ENCODE assay signal across 10 mouse cellular contexts in the genomic region with DNA sequence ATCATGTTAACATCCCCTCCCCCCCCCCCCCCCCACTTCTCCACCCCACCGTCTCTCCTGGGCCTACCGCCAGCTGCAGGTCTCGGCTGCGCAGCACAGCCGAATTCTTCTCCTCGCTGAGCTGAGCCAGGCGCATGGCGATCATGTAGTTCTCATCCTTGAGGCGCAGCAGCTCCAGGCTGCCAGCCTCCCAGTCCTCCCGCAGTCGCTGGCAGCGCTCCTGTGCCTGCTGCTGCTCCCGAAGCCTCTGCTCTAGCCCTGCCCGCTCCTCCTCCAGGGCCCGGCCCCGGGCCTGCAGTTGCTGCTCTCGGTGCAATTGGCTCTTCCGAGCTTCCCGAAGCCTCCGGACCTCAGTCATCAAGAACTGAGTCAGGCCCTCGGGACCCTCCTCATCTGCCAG. TPM values are rescaled to one million over a fixed set of nuclear protein-coding genes. Genes with fewer than 3 reads are reported as not detected.
DNase-seq lines count a peak whose midpoint lies in the region; ATAC-seq lines count a peak whose summit lies in the region.
"Had no signal": no experiment of that assay in that cellular context is flagged by ENCODE, and none has a peak within 500 bp of the region (broad histone marks: within the 10 kb centered on the region; RNA-seq: fewer than 3 reads in every experiment).

No protein-coding gene starts in this region.

- no peak for ATAC-seq in limb, embryonic 13.5 days (ENCODE audit: low FRiP score, low read depth)
- ATAC-seq in forebrain, embryonic 14.5 days: no peak
- ATAC-seq in megakaryocyte-erythroid progenitor cell, adult 5-6 weeks (replicated peaks; ENCODE audit: low FRiP score, low TSS enrichment, poor library complexity, severe bottlenecking): no peak
- no peak for ATAC-seq in CD4-positive, CD25-positive, alpha-beta regulatory T cell, adult 4 months
- ATAC-seq: inflammation-experienced regulatory T-cells, adult 6 months had no signal

- H3K9me3 ChIP-seq in limb, embryonic 13.5 days: no peaks in the 10 kb centered on the region
- H3K9me3 ChIP-seq in limb, embryonic 10.5 days (replicated peaks): no peaks in the 10 kb centered on the region
- no peaks in the 10 kb centered on the region for H3K9me3 ChIP-seq in forebrain, embryonic 14.5 days (replicated peaks; ENCODE audit: control insufficient read depth, low read length)

- WGBS in limb, embryonic 13.5 days: 44% methylated on average over 20 of the region's 21 CpGs
- 62% methylated on average over 21 of the region's 21 CpGs for WGBS in limb, embryonic 10.5 days
- WGBS in forebrain, embryonic 14.5 days: 34% methylated on average over 21 of the region's 21 CpGs

- intact Hi-C loops in gastrocnemius, postnatal 14 days (cut with DNase I; ENCODE audit: low total_unique reads): no loop called here
- intact Hi-C loops in gastrocnemius, postnatal 36 days (cut with DNase I): no loop called here

- H3K9ac ChIP-seq in limb, embryonic 13.5 days: no peak overlapping the region
- 0 out of 2 replicates have a peak overlapping the region, but pooled peaks have one; percentile 3 for H3K9ac ChIP-seq in forebrain, embryonic 14.5 days (ENCODE audit: low read length)

- H3K36me3 ChIP-seq in limb, embryonic 13.5 days: no peaks in the 10 kb centered on the region
- H3K36me3 ChIP-seq in limb, embryonic 10.5 days: no peaks in the 10 kb centered on the region
- H3K36me3 ChIP-seq in forebrain, embryonic 14.5 days (ENCODE audit: control insufficient read depth, insufficient read depth, low read length): no peaks in the 10 kb centered on the region

- H3K4me1 ChIP-seq in limb, embryonic 13.5 days: peaks cover 39% of the 10 kb centered on the region
- H3K4me1 ChIP-seq in limb, embryonic 10.5 days: peaks cover 66% of the 10 kb centered on the region
- peaks cover 9% of the 10 kb centered on the region; the same call in 1 of the 2 replicates for H3K4me1 ChIP-seq in forebrain, embryonic 14.5 days (ENCODE audit: control insufficient read depth, insufficient read depth, low read length)

- H3K27me3 ChIP-seq in limb, embryonic 13.5 days: peaks cover 97% of the 10 kb centered on the region
- peaks cover 92% of the 10 kb centered on the region for H3K27me3 ChIP-seq in limb, embryonic 10.5 days (ENCODE audit: low read depth, poor library complexity, severe bottlenecking)
- peaks cover 28% of the 10 kb centered on the region for H3K27me3 ChIP-seq in forebrain, embryonic 14.5 days (replicated peaks; ENCODE audit: control insufficient read depth, insufficient read depth, low read length)

- peak; percentile 65 for DNase-seq in gastrocnemius, postnatal 14 days
- no peak for DNase-seq in gastrocnemius, postnatal 36 days
- DNase-seq in limb, embryonic 10.5 days (ENCODE audit: low spot score): no peak
- DNase-seq in forebrain, embryonic 14.5 days (ENCODE audit: low spot score): peak; percentile 77
- DNase-seq in right cerebral cortex, adult 2 months (ENCODE audit: low spot score in 2 of 2): peak; percentile 19 to 35
- DNase-seq: adrenal gland, adult 2 months had no signal

- peak overlapping the region; percentile 8; the same call in 1 of the 2 replicates for H3K4me3 ChIP-seq in limb, embryonic 13.5 days
- H3K4me3 ChIP-seq in limb, embryonic 10.5 days: no peak overlapping the region
- no peak overlapping the region for H3K4me3 ChIP-seq in forebrain, embryonic 14.5 days (ENCODE audit: low read depth, low read length)

- no peak overlapping the region for H3K27ac ChIP-seq in limb, embryonic 13.5 days
- no peak overlapping the region for H3K27ac ChIP-seq in limb, embryonic 10.5 days
- H3K27ac ChIP-seq in forebrain, embryonic 14.5 days (ENCODE audit: low read depth, low read length): no peak overlapping the region

- H3K4me2 ChIP-seq in limb, embryonic 13.5 days (replicated peaks): 0 out of 2 replicates have a peak overlapping the region, but pooled peaks have one; percentile 14
- no peak overlapping the region for H3K4me2 ChIP-seq in forebrain, embryonic 14.5 days (ENCODE audit: low read length)

RNA-seq across cellular contexts. Expression of a gene that starts 3.8 kb away (rescaled TPM):
- total RNA-seq in gastrocnemius, postnatal 14 days (2021): 1 to 10 TPM; 9.6 to 9.7 TPM
- 1 to 10 TPM; 5.6 to 6.6 TPM for total RNA-seq in gastrocnemius, postnatal 36 days (2021)
- polyA plus RNA-seq in limb, embryonic 13.5 days (2015; fragmentation: Nextera tagmentation; extraction: Ambion mirVana): 3.0 TPM in 2 replicates
- polyA plus RNA-seq in limb, embryonic 10.5 days (2016; fragmentation: Nextera tagmentation; extraction: Ambion mirVana): 4.7 and 5.3 TPM in 2 replicates
- polyA plus RNA-seq in forebrain, embryonic 14.5 days (2014; fragmentation: Nextera tagmentation; extraction: Ambion mirVana): 1.1 and 1.4 TPM in 2 replicates
- total RNA-seq in megakaryocyte-erythroid progenitor cell, adult 5-6 weeks (2014; fragmentation: Nextera tagmentation): 0.42 TPM in 1 of 2 replicates, not detected in the other
- total RNA-seq in megakaryocyte-erythroid progenitor cell, adult 5-6 weeks (2017): not detected in 2 replicates
- not detected for polyA plus RNA-seq in CD4-positive, CD25-positive, alpha-beta regulatory T cell, adult 4 months (2017; shearing (Covaris generic))

RNA-seq across cellular contexts. Expression of a gene that starts 25.8 kb away (rescaled TPM):
- 1 to 10 TPM; 5.6 to 7.1 TPM for total RNA-seq in gastrocnemius, postnatal 14 days (2021)
- total RNA-seq in gastrocnemius, postnatal 36 days (2021): 1 to 10 TPM; 3.3 TPM
- polyA plus RNA-seq in limb, embryonic 13.5 days (2015; fragmentation: Nextera tagmentation; extraction: Ambion mirVana): 14.1 and 15.0 TPM in 2 replicates
- polyA plus RNA-seq in limb, embryonic 10.5 days (2016; fragmentation: Nextera tagmentation; extraction: Ambion mirVana): 11.1 and 13.1 TPM in 2 replicates
- 48.2 and 51.5 TPM in 2 replicates for polyA plus RNA-seq in forebrain, embryonic 14.5 days (2014; fragmentation: Nextera tagmentation; extraction: Ambion mirVana)
- total RNA-seq in megakaryocyte-erythroid progenitor cell, adult 5-6 weeks (2014; fragmentation: Nextera tagmentation): 15.0 and 21.8 TPM in 2 replicates
- total RNA-seq in megakaryocyte-erythroid progenitor cell, adult 5-6 weeks (2017): 4.6 and 5.1 TPM in 2 replicates
- polyA plus RNA-seq in CD4-positive, CD25-positive, alpha-beta regulatory T cell, adult 4 months (2017; shearing (Covaris generic)): 100 to 1,000 TPM in 1 of 2 experiments, 10 to 100 TPM in 1; 61.3 to 136 TPM

RNA-seq across cellular contexts. Expression of a gene that starts 43.4 kb away (rescaled TPM):
- total RNA-seq in gastrocnemius, postnatal 14 days (2021): 10 to 100 TPM; 22.7 to 23.6 TPM
- 10 to 100 TPM in 1 of 2 experiments, 1 to 10 TPM in 1; 9.4 to 10.7 TPM for total RNA-seq in gastrocnemius, postnatal 36 days (2021)
- polyA plus RNA-seq in limb, embryonic 13.5 days (2015; fragmentation: Nextera tagmentation; extraction: Ambion mirVana): 17.9 and 19.1 TPM in 2 replicates
- 18.8 and 22.0 TPM in 2 replicates for polyA plus RNA-seq in limb, embryonic 10.5 days (2016; fragmentation: Nextera tagmentation; extraction: Ambion mirVana)
- 5.1 and 8.0 TPM in 2 replicates for polyA plus RNA-seq in forebrain, embryonic 14.5 days (2014; fragmentation: Nextera tagmentation; extraction: Ambion mirVana)
- total RNA-seq in megakaryocyte-erythroid progenitor cell, adult 5-6 weeks (2014; fragmentation: Nextera tagmentation): 0.77 TPM in 1 of 2 replicates, not detected in the other
- total RNA-seq in megakaryocyte-erythroid progenitor cell, adult 5-6 weeks (2017): not detected in 2 replicates
- not detected for polyA plus RNA-seq in CD4-positive, CD25-positive, alpha-beta regulatory T cell, adult 4 months (2017; shearing (Covaris generic))
- polyA plus RNA-seq: inflammation-experienced regulatory T-cells, adult 6 months had no signal

RNA-seq across cellular contexts. Expression of a gene that starts 56.3 kb away (rescaled TPM):
- not detected for total RNA-seq in gastrocnemius, postnatal 14 days (2021)
- total RNA-seq in gastrocnemius, postnatal 36 days (2021): not detected
- polyA plus RNA-seq in limb, embryonic 13.5 days (2015; fragmentation: Nextera tagmentation; extraction: Ambion mirVana): 0.47 and 0.53 TPM in 2 replicates
- not detected in 2 replicates for polyA plus RNA-seq in limb, embryonic 10.5 days (2016; fragmentation: Nextera tagmentation; extraction: Ambion mirVana)
- not detected in 2 replicates for polyA plus RNA-seq in forebrain, embryonic 14.5 days (2014; fragmentation: Nextera tagmentation; extraction: Ambion mirVana)
- total RNA-seq in megakaryocyte-erythroid progenitor cell, adult 5-6 weeks (2014; fragmentation: Nextera tagmentation): not detected in 2 replicates
- not detected in 2 replicates for total RNA-seq in megakaryocyte-erythroid progenitor cell, adult 5-6 weeks (2017)
- polyA plus RNA-seq in CD4-positive, CD25-positive, alpha-beta regulatory T cell, adult 4 months (2017; shearing (Covaris generic)): not detected
- polyA plus RNA-seq: inflammation-experienced regulatory T-cells, adult 6 months had no signal

Comparison
In these comparisons a context has a peak if more than half of its experiments do, and no peak if none do; other contexts are left out.
1. DNase-seq: peak in gastrocnemius, postnatal 14 days (single experiment), forebrain, embryonic 14.5 days (single experiment) and right cerebral cortex, adult 2 months (2 of 2); none in gastrocnemius, postnatal 36 days (0 of 2) and limb, embryonic 10.5 days (single experiment).